Mouse (Mus musculus): ENCODE measurements around the gene Polg. TPM values are rescaled to one million over a fixed set of nuclear protein-coding genes. Genes with fewer than 3 reads are reported as not detected.
A peak's percentile ranks its signal among the peaks of the same experiment; 100 is the strongest.

Polg gene
- polyA plus RNA-seq, 1 experiment from 2014 or later: 22.0 TPM

DNA sequence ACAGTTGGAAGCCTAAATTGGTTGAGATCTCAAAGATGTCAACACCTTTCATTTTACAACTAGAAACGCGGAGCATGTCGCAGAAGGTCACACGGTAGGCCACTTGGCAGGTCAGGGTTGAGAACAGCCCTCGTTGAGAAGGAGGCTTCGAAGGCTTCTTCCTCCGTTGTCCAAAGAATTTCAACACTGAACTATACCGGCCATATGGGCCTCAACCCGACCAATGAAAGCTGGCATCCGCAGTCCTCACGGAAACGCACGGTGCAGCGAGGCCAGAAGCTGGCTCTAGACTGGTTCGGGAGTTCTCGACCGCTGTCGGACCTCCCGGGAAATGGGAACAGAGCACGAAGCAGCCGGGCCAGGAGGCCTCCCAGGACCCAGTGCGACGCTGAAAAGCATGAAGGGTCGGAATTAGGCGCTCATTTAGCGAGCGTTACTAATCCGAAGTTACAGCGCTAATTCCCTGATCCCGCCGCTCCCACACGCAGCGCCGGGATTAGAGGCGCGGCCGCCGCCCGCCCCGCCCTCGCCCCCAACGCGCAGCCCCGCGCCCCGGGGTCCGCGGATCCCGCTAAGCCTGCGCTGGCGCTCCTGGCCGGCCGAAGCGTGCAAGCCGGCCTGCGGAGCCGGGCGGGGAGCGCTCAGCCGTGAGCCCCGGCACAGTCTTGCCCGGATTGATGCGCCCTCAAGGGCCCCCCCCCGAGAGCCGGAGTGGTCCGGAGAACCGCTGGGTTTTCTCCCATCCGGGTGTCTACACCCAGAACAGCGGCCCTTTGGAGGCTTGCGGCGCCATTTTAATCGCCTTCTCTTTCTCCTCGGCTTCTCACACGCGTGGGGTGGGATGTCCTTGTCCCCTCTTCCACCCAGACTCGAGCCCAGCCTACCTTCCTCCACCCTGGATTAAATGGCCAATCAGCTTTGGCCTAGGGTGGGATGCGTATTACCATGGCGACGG is 42.4 kb upstream of the Polg start:
- under 1% methylated on average over 79 of the region's 79 CpGs for WGBS
- H3K4me3 ChIP-seq (replicated peaks): peak overlapping the region; percentile 86
- no peak for ATAC-seq

DNA sequence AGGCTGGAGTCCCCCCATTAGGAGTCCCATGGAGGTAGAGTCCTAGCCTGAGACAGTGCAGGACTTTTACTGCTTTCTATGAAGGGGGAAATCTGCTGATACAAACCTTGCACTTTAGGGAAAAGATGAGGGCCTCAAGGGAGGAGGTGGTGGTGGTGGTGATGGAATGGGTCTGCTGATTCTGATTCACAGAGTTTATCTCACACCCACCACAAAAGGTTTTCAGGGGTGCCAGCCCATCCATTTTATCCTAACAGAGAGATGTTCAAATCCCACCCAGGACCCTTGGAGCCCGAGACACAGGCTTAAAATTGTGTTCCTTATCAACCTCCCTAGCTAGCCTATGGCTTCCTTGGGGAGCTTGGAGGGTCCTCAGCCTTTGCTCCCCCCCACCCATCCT is 41.6 kb upstream of the Polg start:
- 23% methylated on average over 1 of the region's 1 CpGs for WGBS
- ATAC-seq: no peak
- H3K4me2 ChIP-seq (replicated peaks): peak overlapping the region; percentile 90
- H3K9me3 ChIP-seq: no peaks in the 10 kb centered on the region
- peaks cover 19% of the 10 kb centered on the region for H3K36me3 ChIP-seq
- H3K4me1 ChIP-seq (replicated peaks): peaks cover 88% of the 10 kb centered on the region
- peaks cover 51% of the 10 kb centered on the region for H3K27me3 ChIP-seq
- H3K27ac ChIP-seq: peak overlapping the region; percentile 97
- H3K9ac ChIP-seq (replicated peaks): peak overlapping the region; percentile 99
- peak overlapping the region; percentile 86 for H3K4me3 ChIP-seq (replicated peaks)

More for the DNA sequence above, 42.4 kb upstream of the Polg start:
- Histone ChIP-seq H3K27me3 (peaks cover 50% of the 10 kb centered on the region), H3K36me3 (peaks cover 19% of the 10 kb centered on the region), H3K9ac (replicated peaks) (peak overlapping the region; percentile 99), H3K27ac (peak overlapping the region; percentile 97), H3K4me1 (replicated peaks) (peaks cover 86% of the 10 kb centered on the region), H3K4me2 (replicated peaks) (peak overlapping the region; percentile 90), H3K9me3 (no peaks in the 10 kb centered on the region)

DNA sequence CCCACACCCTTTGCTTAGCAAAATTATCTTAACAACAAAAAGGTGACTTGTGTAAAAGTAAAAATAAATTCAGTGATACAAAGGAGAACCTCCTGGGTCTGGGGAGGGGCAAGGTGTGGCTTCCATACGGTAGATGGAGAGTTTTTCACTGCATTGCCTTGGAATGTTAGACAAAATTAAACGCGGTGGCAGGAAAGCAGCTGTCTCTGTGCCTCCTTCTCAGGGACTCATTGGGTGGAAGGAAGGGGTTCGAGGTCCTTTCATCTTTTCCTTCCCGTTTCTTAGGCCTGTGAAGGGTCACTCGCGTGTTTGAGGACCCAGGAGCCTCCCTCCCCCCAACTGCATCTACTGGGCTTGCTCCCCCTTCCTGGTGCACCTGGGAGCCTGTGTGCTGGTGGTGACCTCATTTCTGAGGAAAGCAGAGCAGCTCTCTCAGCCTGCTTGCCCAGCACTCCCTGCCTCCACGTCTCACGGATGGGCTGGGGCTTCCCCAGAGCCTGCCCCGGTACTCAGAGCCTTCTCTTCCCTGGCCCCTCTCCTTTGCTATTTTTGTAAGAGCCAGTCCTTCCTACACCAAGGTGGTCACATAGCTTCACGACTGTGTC is 41.0 kb upstream of the Polg start:
- peaks cover 51% of the 10 kb centered on the region for H3K27me3 ChIP-seq
- ATAC-seq: no peak
- H3K4me3 ChIP-seq (replicated peaks): peak overlapping the region; percentile 86
- peaks cover 88% of the 10 kb centered on the region for H3K4me1 ChIP-seq (replicated peaks)
- H3K9ac ChIP-seq (replicated peaks): peak overlapping the region; percentile 99
- H3K36me3 ChIP-seq: peaks cover 19% of the 10 kb centered on the region
- WGBS: 2% methylated on average over 11 of the region's 11 CpGs
- peak overlapping the region; percentile 90 for H3K4me2 ChIP-seq (replicated peaks)
- H3K9me3 ChIP-seq: no peaks in the 10 kb centered on the region
- H3K27ac ChIP-seq: peak overlapping the region; percentile 97

DNA sequence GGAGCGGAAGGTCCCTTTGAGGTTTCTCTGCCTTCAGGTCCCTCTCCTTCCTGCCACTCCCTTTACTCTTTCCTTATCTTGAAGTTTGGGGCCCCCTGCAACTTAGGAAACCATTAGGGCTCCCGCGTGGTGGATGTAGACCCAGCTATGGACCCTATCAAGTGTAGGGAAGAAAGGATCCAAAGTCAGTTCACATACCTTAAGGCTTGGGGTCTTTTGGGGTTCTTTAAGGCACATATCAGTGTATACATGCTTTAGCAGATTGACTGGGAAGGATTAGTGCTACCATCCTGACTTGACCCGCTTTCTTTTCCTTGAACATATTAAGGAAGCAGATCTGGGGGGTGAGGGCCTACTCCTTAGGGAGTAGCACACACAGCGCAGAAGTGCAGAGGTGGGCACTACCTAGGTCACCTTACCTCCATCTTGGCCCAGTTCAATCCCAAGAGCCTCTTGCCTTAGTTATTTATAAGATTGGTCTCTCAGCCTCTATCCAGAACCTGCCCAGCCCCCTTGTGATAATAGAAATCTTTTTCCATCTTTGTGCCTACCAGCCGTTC is 40.4 kb upstream of the Polg start:
- Histone ChIP-seq H3K4me1 (replicated peaks) (peaks cover 89% of the 10 kb centered on the region), H3K4me2 (replicated peaks) (peak overlapping the region; percentile 90), H3K9me3 (no peaks in the 10 kb centered on the region), H3K4me3 (replicated peaks) (peak overlapping the region; percentile 86), H3K36me3 (peaks cover 19% of the 10 kb centered on the region), H3K27me3 (peaks cover 51% of the 10 kb centered on the region), H3K9ac (replicated peaks) (peak overlapping the region; percentile 99), H3K27ac (peak overlapping the region; percentile 97)
- 3% methylated on average over 6 of the region's 6 CpGs for WGBS
- ATAC-seq: no peak

DNA sequence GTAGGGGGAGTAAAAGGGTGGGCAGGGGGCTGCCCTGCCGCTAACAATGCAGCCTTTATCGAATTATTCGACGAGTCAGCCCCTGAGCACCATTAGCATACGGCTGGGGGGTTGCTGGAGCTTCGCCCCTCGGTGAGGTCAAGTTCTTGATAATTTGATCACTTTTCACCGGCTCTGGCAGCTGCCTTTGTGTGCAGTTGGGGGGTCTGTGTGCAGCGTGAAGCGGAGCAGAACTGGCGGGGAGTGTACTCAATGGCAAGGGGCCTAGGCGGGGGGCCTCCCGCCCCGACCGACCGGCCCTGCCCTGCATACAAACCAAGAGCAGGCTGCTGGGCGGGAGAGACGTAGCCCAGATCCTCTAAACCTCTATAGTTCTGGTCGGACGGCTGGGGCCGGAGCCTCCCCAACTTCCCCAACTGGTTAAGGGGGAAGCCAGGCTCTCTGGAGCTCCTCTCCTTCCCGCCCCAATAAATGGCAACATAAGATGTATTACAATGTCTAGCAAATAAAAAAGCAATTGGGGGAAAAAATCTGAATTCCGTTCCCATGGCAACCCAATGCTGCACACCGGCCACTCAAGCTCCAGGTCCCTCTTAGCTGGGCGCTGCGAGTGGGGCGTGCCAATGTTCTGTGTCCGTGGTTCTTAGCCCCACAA is 39.8 kb upstream of the Polg start:
- H3K27ac ChIP-seq: peak overlapping the region; percentile 97
- peak overlapping the region; percentile 90 for H3K4me2 ChIP-seq (replicated peaks)
- H3K4me3 ChIP-seq (replicated peaks): peak overlapping the region; percentile 86
- ATAC-seq: peak; percentile 67
- peaks cover 19% of the 10 kb centered on the region for H3K36me3 ChIP-seq
- peaks cover 89% of the 10 kb centered on the region for H3K4me1 ChIP-seq (replicated peaks)
- WGBS: under 1% methylated on average over 28 of the region's 28 CpGs
- peaks cover 57% of the 10 kb centered on the region for H3K27me3 ChIP-seq
- peak overlapping the region; percentile 99 for H3K9ac ChIP-seq (replicated peaks)
- no peaks in the 10 kb centered on the region for H3K9me3 ChIP-seq

DNA sequence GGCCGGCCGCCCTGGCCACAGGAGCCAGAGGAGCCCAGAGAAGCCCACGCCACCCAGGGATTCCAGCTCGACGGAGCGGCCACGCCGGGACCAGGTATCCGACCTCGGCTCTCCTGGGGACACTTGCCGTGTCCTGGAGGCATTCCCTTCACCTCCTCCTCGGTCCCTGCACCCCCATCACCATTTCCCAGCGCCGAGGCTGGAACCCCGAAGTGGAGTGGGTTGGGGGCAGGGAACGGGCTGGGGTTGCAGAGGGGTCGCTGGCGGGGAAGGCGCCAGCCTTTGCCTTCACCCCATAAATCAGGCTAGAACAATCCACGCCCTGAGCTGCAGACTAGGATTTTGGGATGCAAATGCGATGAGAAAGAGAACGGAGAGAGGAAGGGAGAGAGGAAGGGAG is 39.2 kb upstream of the Polg start:
- H3K9ac ChIP-seq (replicated peaks): peak overlapping the region; percentile 99
- peak overlapping the region; percentile 90 for H3K4me2 ChIP-seq (replicated peaks)
- peak overlapping the region; percentile 97 for H3K27ac ChIP-seq
- peak overlapping the region; percentile 86 for H3K4me3 ChIP-seq (replicated peaks)
- H3K36me3 ChIP-seq: peaks cover 19% of the 10 kb centered on the region
- ATAC-seq: no peak
- H3K27me3 ChIP-seq: peaks cover 56% of the 10 kb centered on the region
- peaks cover 87% of the 10 kb centered on the region for H3K4me1 ChIP-seq (replicated peaks)
- under 1% methylated on average over 21 of the region's 22 CpGs for WGBS
- H3K9me3 ChIP-seq: no peaks in the 10 kb centered on the region

DNA sequence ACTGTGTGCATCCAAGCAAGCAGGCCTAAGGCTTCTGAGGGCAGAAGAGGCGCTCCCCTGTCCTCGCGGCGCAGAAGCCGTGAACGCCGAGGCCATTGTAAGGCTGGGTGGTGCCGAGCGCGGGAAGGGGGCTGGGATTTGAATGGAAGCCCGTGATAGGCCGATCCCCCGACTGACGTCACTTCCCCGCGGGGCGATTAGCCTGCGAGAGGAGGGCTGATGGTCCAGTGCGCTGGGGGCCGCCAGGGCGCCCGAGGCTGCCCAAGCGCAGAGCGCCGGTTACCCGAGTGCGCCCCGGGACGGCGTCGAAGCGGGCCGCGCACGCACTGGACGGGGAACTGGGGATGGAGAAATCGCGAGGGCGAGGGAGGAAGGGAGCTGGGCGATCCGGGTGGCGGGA is 38.6 kb upstream of the Polg start:
- under 1% methylated on average over 40 of the region's 42 CpGs for WGBS
- peaks cover 81% of the 10 kb centered on the region for H3K4me1 ChIP-seq (replicated peaks)
- ATAC-seq: peak; percentile 84
- peak overlapping the region; percentile 99 for H3K9ac ChIP-seq (replicated peaks)
- peak overlapping the region; percentile 86 for H3K4me3 ChIP-seq (replicated peaks)
- H3K4me2 ChIP-seq (replicated peaks): peak overlapping the region; percentile 90
- H3K9me3 ChIP-seq: no peaks in the 10 kb centered on the region
- peaks cover 15% of the 10 kb centered on the region for H3K36me3 ChIP-seq
- peak overlapping the region; percentile 97 for H3K27ac ChIP-seq
- peaks cover 53% of the 10 kb centered on the region for H3K27me3 ChIP-seq

DNA sequence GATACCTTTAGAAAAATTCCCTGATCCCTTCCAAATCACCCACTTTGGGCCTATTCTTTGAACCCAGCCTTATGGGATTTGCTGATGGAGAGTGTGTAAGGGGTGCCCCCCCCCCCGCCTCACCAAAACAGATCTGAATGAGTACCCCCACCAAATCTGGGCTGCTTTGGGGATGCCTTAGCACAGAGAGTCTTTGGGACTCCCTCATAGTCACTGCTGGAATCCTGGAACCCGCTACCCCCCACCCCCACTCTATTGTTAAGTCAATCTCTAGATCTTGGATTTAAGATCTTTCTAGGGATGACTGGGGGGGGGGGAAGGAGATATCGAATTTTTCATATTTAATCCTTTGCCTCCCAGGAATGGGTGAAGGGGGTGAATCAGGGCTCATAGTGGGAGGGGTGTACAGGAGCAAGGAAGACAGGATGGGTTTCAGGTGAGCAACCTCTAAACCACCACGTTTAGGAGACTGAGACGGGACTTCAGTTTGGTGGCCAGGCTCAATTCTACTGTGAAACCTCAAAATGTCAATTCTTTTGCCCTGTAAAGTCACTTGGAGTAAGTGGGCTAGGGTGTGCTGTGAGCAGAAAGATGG is 37.6 kb upstream of the Polg start:
- Histone ChIP-seq H3K36me3 (peaks cover 6% of the 10 kb centered on the region; the same call in 1 of the 2 replicates), H3K4me3 (replicated peaks) (peak overlapping the region; percentile 86), H3K9ac (replicated peaks) (peak overlapping the region; percentile 99), H3K4me2 (replicated peaks) (peak overlapping the region; percentile 90), H3K27me3 (peaks cover 49% of the 10 kb centered on the region), H3K9me3 (no peaks in the 10 kb centered on the region), H3K27ac (peak overlapping the region; percentile 97), H3K4me1 (replicated peaks) (peaks cover 78% of the 10 kb centered on the region)
- no peak for ATAC-seq
- WGBS: 7% methylated on average over 5 of the region's 5 CpGs

DNA sequence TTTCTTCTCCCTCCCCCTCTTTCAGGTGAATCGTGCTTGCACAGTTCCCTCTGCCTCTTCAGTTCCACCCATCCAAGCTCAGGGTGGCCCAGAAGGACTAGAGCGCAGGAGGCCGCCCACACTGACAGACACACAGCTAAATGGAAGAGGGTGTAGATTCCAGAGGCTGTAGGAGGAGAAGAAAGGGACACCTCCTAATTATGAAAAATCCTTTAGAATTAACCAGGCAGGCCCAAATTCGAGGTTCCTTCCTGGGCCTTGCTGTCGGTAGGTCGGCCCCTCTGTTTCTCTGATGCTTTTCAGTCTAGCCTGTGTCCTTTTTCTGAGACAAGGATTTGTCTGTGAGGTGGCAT is 36.9 kb upstream of the Polg start:
- peaks cover 51% of the 10 kb centered on the region for H3K27me3 ChIP-seq
- peaks cover 77% of the 10 kb centered on the region for H3K4me1 ChIP-seq (replicated peaks)
- no peaks in the 10 kb centered on the region for H3K9me3 ChIP-seq
- H3K9ac ChIP-seq (replicated peaks): peak overlapping the region; percentile 99
- peak overlapping the region; percentile 86 for H3K4me3 ChIP-seq (replicated peaks)
- WGBS: 12% methylated on average over 6 of the region's 6 CpGs
- peak overlapping the region; percentile 90 for H3K4me2 ChIP-seq (replicated peaks)
- no peaks in the 10 kb centered on the region for H3K36me3 ChIP-seq
- H3K27ac ChIP-seq: peak overlapping the region; percentile 97
- no peak for ATAC-seq

DNA sequence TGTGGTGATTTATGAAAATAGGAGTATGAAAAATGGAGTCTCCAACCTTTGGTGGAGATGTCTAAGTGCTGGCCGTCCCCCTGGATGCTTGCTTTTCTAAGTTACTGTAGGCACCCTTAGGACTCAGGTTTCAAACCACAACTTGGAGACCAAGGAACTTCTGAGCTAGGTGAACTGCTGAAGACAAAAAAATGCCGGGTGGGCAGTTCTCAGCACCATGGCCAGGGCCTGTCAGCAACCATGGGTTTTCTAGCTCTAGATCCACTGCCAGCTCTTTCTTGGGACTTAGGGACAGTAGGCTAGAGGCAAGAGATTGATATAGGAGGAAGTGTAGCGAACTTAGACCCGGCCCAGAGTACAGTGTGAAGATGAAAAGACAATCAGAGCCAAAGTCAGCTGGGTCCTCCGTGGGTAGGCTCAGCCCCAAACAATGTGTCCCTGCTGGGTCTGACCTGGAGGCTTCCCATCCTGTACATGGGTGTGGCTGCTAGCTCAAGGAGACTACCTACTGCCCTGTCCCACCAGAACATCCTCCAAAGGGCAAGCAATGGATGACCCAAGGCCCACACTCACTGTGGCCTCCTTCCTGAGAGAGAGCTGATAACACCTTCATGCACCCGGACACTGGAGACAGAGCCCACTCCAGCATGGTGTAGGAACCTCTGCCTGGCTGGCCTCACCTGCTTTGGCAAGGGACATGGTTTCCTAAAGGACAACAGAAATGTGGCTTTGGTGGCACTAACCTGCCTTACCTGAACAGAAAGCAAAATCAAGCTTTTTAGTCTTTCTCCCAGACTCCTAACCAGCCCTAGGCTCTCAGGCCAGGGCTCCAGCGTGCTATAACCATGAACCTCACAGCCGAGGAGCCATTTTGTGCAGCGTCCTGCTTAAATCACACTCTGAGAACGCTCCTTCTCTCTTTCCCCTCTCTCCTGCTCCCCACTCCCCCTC is 36.3 kb upstream of the Polg start:
- Histone ChIP-seq H3K9ac (replicated peaks) (peak overlapping the region; percentile 99), H3K27me3 (peaks cover 49% of the 10 kb centered on the region), H3K27ac (peak overlapping the region; percentile 97), H3K9me3 (no peaks in the 10 kb centered on the region), H3K4me1 (replicated peaks) (peaks cover 77% of the 10 kb centered on the region), H3K36me3 (no peaks in the 10 kb centered on the region), H3K4me2 (replicated peaks) (peak overlapping the region; percentile 90), H3K4me3 (replicated peaks) (peak overlapping the region; percentile 86)
- WGBS: 11% methylated on average over 10 of the region's 10 CpGs
- no peak for ATAC-seq
